Mouse (Mus musculus) embryonic facial prominence, embryonic 14.5 days (tissue): Measurements from ENCODE around the gene Clec10a. TPM values are rescaled to one million over a fixed set of nuclear protein-coding genes. Genes with fewer than 3 reads are reported as not detected.

Experiments
- ATAC-seq: fragments of 200-750 bp; cut with Nextera tagmentation; 2 replicates; pipeline ENCODE4 v1.8.0; 2017; ENCODE audit warnings: low read depth, moderate number of reproducible peaks, moderate TSS enrichment
- DNase-seq: peaks from one replicate; pipeline ENCODE4 v3.0.0-alpha.2; 2015; ENCODE audit warnings: low spot score
- H3K27ac ChIP-seq: fragments of 300-500 bp; sonication (generic); replicated peaks from 2 replicates; pipeline ENCODE4 v1.5.1; 2014; ENCODE audit warnings: low read depth, mild to moderate bottlenecking, low read length, moderate library complexity
- H3K27me3 ChIP-seq: fragments of 300-500 bp; sonication (generic); replicated peaks from 2 replicates; pipeline ENCODE4 v1.6.1; 2014; ENCODE audit warnings: low read length; ENCODE audit not compliant: control insufficient read depth, insufficient read depth
- H3K36me3 ChIP-seq: fragments of 300-500 bp; sonication (generic); 2 replicates; pipeline ENCODE4 v1.6.1; 2014; ENCODE audit warnings: low read length, mixed read lengths; ENCODE audit not compliant: control insufficient read depth, insufficient read depth
- H3K4me1 ChIP-seq: fragments of 300-500 bp; sonication (generic); 2 replicates; pipeline ENCODE4 v1.6.1; 2014; ENCODE audit warnings: antibody characterized with exemption, low read length; ENCODE audit not compliant: control insufficient read depth, insufficient read depth
- H3K4me2 ChIP-seq: fragments of 300-500 bp; sonication (generic); 2 replicates; pipeline ENCODE4 v1.6.1; 2014; ENCODE audit warnings: low read depth, mild to moderate bottlenecking, low read length, moderate library complexity, mixed read lengths
- H3K4me3 ChIP-seq: fragments of 300-500 bp; sonication (generic); 2 replicates; pipeline ENCODE4 v1.5.1; 2014; ENCODE audit warnings: low read depth, mild to moderate bottlenecking, low read length
- H3K9ac ChIP-seq: fragments of 300-500 bp; sonication (generic); 2 replicates; pipeline ENCODE4 v1.6.1; 2014; ENCODE audit warnings: low read depth, mild to moderate bottlenecking, low read length, moderate library complexity, mixed read lengths
- H3K9me3 ChIP-seq: fragments of 300-500 bp; sonication (generic); 2 replicates; pipeline ENCODE4 v1.6.1; 2016; ENCODE audit warnings: low read length; ENCODE audit not compliant: control insufficient read depth
- WGBS: fragments of 180-500 bp; shearing (Covaris S2); extraction: QIAGEN DNeasy Blood & Tissue Kit; methylation state at CpG from one replicate; pipeline ENCODE4 v1.1.7; 2014; 5-methylcytosine and 5-hydroxymethylcytosine counted together
- polyA plus RNA-seq: library from polyadenylated mRNA; unstranded; fragments of >200 nt; fragmentation: Nextera tagmentation; extraction: Ambion mirVana; gene quantifications from 2 replicates; pipeline ENCODE4 v1.2.1, GENCODE M21; 2014

The Clec10a gene
- polyA plus RNA-seq, 1 experiment from 2014 or later = 1.5 TPM

DNA sequence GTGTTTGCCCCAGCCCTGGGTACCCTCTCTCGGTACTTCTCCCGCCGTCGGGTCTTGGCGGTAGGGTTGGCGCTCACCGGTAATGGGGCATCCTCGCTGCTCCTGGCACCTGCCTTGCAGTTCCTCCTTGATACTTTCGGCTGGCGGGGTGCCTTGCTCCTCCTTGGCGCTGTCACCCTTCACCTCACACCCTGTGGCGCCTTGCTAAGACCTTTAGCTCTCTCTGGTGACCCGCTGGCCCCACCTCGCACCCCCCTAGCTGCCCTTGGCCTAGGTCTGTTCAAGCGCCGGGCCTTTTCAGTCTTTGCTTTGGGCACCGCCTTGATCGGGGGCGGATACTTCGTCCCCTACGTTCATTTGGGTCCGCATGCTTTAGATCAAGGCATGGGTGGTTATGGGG is 59.3 kb downstream of the Clec10a start:
- peaks cover 16% of the 10 kb centered on the region for H3K4me1 ChIP-seq
- peaks cover 52% of the 10 kb centered on the region for H3K27me3 ChIP-seq
- H3K4me3 ChIP-seq = no peak overlapping the region
- WGBS = 16% methylated on average over 14 of the region's 22 CpGs
- no peak for ATAC-seq
- no peak overlapping the region for H3K4me2 ChIP-seq
- peaks cover 3% of the 10 kb centered on the region; the same call in 1 of the 2 replicates for H3K36me3 ChIP-seq
- H3K9me3 ChIP-seq = no peaks in the 10 kb centered on the region
- no peak overlapping the region for H3K27ac ChIP-seq
- DNase-seq = no peak
- no peak overlapping the region for H3K9ac ChIP-seq

DNA sequence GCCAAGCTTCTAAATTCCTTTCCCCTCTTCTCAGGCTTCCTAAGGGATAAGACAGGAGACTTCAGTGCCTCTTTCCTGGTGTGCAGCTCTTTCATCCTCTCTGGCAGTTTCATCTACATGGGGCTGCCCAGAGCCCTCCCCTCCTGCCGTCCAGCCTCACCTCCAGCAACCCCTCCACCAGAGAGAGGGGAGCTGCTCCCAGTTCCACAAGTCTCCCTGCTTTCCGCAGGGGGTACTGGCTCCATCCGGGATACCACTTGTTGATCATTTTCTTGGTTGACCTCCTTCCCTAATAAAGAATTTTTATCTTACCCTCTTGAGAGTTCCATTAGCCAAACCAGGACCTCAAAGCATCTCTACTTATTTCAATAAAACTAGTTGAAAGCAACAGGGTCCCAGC is 60.1 kb downstream of the Clec10a start:
- no peak overlapping the region for H3K9ac ChIP-seq
- peaks cover 52% of the 10 kb centered on the region for H3K27me3 ChIP-seq
- no peak overlapping the region for H3K4me3 ChIP-seq
- peaks cover 16% of the 10 kb centered on the region for H3K4me1 ChIP-seq
- ATAC-seq (no peak), DNase-seq (no peak)
- no peaks in the 10 kb centered on the region for H3K9me3 ChIP-seq
- WGBS = 71% methylated on average over 2 of the region's 3 CpGs
- H3K4me2 ChIP-seq = no peak overlapping the region
- no peak overlapping the region for H3K27ac ChIP-seq
- peaks cover 3% of the 10 kb centered on the region; the same call in 1 of the 2 replicates for H3K36me3 ChIP-seq

DNA sequence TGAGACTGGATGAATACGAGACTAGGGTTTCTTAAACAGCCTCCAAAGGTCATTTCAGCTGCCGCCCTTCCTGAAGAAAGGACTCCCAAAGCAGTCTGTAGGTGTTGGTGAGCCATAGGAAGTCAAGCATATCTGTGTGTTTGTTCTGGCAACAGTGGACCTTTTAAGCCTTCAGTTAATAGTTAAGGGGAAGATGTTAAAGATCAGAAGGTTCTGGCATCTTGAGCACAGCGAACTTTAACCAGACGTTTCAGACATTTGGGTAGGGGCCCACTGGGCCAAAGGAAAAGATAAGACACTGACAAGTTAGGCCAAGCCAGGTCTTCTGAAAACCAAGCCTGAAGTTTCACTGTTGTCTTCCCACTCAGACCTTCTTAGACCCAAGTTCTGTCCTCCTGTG is 62.0 kb downstream of the Clec10a start:
- ATAC-seq (no peak), DNase-seq (no peak)
- no peak overlapping the region for H3K9ac ChIP-seq
- no peaks in the 10 kb centered on the region for H3K9me3 ChIP-seq
- H3K27ac ChIP-seq = no peak overlapping the region
- no peak overlapping the region for H3K4me3 ChIP-seq
- peaks cover 3% of the 10 kb centered on the region; the same call in 1 of the 2 replicates for H3K36me3 ChIP-seq
- H3K27me3 ChIP-seq = peaks cover 46% of the 10 kb centered on the region
- 84% methylated on average over 4 of the region's 4 CpGs for WGBS
- H3K4me2 ChIP-seq = no peak overlapping the region
- peaks cover 16% of the 10 kb centered on the region for H3K4me1 ChIP-seq

DNA sequence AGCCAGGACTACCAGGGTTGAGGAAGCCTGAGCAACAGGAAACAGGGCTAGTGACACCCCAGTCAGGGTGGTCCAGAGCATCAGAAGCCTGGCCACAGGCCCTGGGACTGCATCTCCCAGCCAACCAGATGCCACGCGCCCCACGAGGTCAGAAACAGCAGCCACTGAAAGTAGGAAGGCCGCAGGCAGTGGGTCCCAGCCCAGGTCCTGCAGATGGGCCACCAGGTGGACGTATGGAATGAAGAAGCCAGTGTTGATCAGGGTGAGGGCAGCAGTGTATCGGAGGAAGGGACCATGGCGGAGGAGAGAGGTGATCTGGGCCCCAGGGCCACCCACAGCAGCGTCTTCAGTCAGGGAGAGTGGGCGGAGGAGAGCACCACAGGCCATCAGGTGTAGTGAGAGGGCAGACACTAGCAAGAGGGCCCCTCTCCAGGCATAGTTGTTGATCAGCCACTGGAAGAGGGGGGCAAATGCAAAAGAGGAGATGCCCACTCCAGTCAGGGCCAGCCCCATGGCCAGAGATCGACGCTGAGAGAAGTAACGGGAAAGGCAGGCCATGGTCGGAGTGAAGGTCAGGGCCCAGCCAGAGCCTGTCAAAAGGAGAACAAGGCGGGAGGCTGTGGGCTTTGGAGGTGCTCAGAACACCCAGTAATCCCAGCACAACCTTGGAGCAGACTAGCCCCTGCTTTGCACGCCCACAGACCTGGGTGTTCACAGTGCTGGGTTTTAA is 62.9 kb downstream of the Clec10a start:
- H3K9ac ChIP-seq = no peak overlapping the region
- H3K27ac ChIP-seq = no peak overlapping the region
- peak overlapping the region; percentile 94 for H3K4me2 ChIP-seq
- H3K36me3 ChIP-seq = peaks cover 3% of the 10 kb centered on the region; the same call in 1 of the 2 replicates
- DNase-seq (no peak), ATAC-seq (no peak)
- WGBS = 82% methylated on average over 12 of the region's 15 CpGs
- peaks cover 14% of the 10 kb centered on the region for H3K4me1 ChIP-seq
- H3K9me3 ChIP-seq = no peaks in the 10 kb centered on the region
- H3K27me3 ChIP-seq = peaks cover 39% of the 10 kb centered on the region
- no peak overlapping the region for H3K4me3 ChIP-seq

DNA sequence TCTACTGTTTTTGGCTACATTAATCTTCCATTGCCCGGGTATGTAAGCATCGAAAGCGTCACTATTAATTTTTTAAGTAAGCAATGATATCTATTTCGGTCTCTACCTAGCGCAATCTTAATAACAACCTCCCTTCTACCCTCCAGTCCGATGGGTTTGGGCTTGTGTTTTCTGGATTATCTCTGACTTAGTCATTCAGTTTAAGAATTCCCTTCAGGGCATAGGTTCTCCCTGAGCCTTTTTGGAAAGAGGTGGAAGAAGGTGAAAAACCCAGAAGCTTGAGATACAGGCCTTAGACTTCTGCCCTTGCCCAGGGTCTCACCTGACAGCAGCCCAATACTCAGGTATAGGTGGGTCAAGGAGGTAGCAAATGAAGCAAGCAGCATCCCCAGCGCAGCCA is 63.9 kb downstream of the Clec10a start:
- H3K27ac ChIP-seq = no peak overlapping the region
- no peak for ATAC-seq
- 55% methylated on average over 7 of the region's 7 CpGs for WGBS

DNA sequence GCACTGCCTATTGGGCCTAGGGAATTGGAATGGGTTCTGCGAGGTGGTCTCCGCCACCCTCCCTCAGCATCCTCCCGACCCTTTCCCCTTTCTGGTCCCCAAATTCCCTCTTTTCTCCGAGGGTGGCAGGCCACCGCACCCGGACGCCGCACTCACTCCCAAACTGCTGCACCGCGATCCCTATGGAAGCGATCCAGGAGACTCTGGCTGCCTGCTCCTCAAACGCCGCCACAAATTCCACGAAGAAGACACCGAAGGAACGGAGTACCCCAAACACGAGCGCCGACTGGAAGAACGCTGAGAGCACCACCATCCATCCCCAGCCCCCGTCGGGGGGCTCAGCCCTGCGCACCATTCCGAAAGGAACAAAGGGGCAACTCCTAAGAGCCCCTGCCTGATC is 64.3 kb downstream of the Clec10a start:
- Histone ChIP-seq H3K36me3 (peaks cover 3% of the 10 kb centered on the region; the same call in 1 of the 2 replicates), H3K4me3 (peak overlapping the region; percentile 53), H3K27ac (peak overlapping the region; percentile 41), H3K4me1 (peaks cover under 1% of the 10 kb centered on the region; the same call in 1 of the 2 replicates), H3K9me3 (no peaks in the 10 kb centered on the region), H3K4me2 (peak overlapping the region; percentile 94), H3K27me3 (peaks cover 39% of the 10 kb centered on the region), H3K9ac (peak overlapping the region; percentile 70)
- WGBS = 2% methylated on average over 22 of the region's 24 CpGs
- ATAC-seq (no peak), DNase-seq (no peak)

More for the DNA sequence above, 63.9 kb downstream of the Clec10a start:
- Histone ChIP-seq H3K4me3 (peak overlapping the region; percentile 53), H3K4me2 (peak overlapping the region; percentile 94), H3K9me3 (no peaks in the 10 kb centered on the region), H3K9ac (peak overlapping the region; percentile 70), H3K27me3 (peaks cover 39% of the 10 kb centered on the region), H3K36me3 (peaks cover 3% of the 10 kb centered on the region; the same call in 1 of the 2 replicates), H3K4me1 (peaks cover 5% of the 10 kb centered on the region)
- DNase-seq = no peak

Other genes with a start within 250 kb of the Clec10a start
- 55.0 and 57.2 TPM in 2 replicates for gene Gps2, start 242.3 kb upstream of the Clec10a start, polyA plus RNA-seq
- gene Eif5a, start 234.2 kb upstream of the Clec10a start, polyA plus RNA-seq = 1,503 and 1,606 TPM in 2 replicates
- 2.9 and 4.2 TPM in 2 replicates for gene Ybx2, start 220.4 kb upstream of the Clec10a start, polyA plus RNA-seq
- gene Slc2a4, start 208.0 kb upstream of the Clec10a start, polyA plus RNA-seq = 16.9 and 20.8 TPM in 2 replicates
- 22.3 and 23.7 TPM in 2 replicates for gene Cldn7, start 191.4 kb upstream of the Clec10a start, polyA plus RNA-seq
- 37.4 and 39.2 TPM in 2 replicates for gene Ctdnep1, start 175.0 kb upstream of the Clec10a start, polyA plus RNA-seq
- gene Elp5, start 173.7 kb upstream of the Clec10a start, polyA plus RNA-seq = 109 and 116 TPM in 2 replicates
- 577 and 590 TPM in 2 replicates for gene Gabarap, start 165.1 kb upstream of the Clec10a start, polyA plus RNA-seq
- 47.0 and 49.3 TPM in 2 replicates for gene Phf23, start 160.4 kb upstream of the Clec10a start, polyA plus RNA-seq
- gene Dvl2, start 155.6 kb upstream of the Clec10a start, polyA plus RNA-seq = 30.8 and 36.2 TPM in 2 replicates
- gene Acadvl, start 140.8 kb upstream of the Clec10a start, polyA plus RNA-seq = 90.0 and 95.5 TPM in 2 replicates
- gene Dlg4, start 139.3 kb upstream of the Clec10a start, polyA plus RNA-seq = 7.3 and 8.4 TPM in 2 replicates
- 2.0 and 2.2 TPM in 2 replicates for gene Asgr1, start 102.1 kb upstream of the Clec10a start, polyA plus RNA-seq
- 0.32 TPM in 1 of 2 replicates, not detected in the other for gene Asgr2, start 63.6 kb upstream of the Clec10a start, polyA plus RNA-seq
- gene Mgl2, start 25.9 kb upstream of the Clec10a start, polyA plus RNA-seq = 0.79 and 2.1 TPM in 2 replicates
- gene Slc16a11, start 56.6 kb downstream of the Clec10a start, polyA plus RNA-seq = 2.9 and 3.0 TPM in 2 replicates
- 4.2 and 5.8 TPM in 2 replicates for gene Slc16a13, start 64.9 kb downstream of the Clec10a start, polyA plus RNA-seq
- 11.6 and 13.0 TPM in 2 replicates for gene Bcl6b, start 73.6 kb downstream of the Clec10a start, polyA plus RNA-seq
- gene 0610010K14Rik, start 81.7 kb downstream of the Clec10a start, polyA plus RNA-seq = 149 and 172 TPM in 2 replicates
- 9.9 and 12.2 TPM in 2 replicates for gene Gm21988, start 83.6 kb downstream of the Clec10a start, polyA plus RNA-seq
- gene Rnasek, start 83.6 kb downstream of the Clec10a start, polyA plus RNA-seq = 182 and 204 TPM in 2 replicates
- 5.8 and 6.4 TPM in 2 replicates for gene Alox12, start 99.2 kb downstream of the Clec10a start, polyA plus RNA-seq
- 1.9 and 2.1 TPM in 2 replicates for gene Alox12e, start 166.4 kb downstream of the Clec10a start, polyA plus RNA-seq
- gene Alox15, start 195.8 kb downstream of the Clec10a start, polyA plus RNA-seq = 1.1 and 2.2 TPM in 2 replicates